Mouse (Mus musculus): ENCODE measurements around the gene Abhd15.
"Not testable (repeated sequence)": the region's sequence is repeated elsewhere in the genome, so short reads cannot be mapped to it uniquely, and the experiment has no call there.

Abhd15 gene

DNA sequence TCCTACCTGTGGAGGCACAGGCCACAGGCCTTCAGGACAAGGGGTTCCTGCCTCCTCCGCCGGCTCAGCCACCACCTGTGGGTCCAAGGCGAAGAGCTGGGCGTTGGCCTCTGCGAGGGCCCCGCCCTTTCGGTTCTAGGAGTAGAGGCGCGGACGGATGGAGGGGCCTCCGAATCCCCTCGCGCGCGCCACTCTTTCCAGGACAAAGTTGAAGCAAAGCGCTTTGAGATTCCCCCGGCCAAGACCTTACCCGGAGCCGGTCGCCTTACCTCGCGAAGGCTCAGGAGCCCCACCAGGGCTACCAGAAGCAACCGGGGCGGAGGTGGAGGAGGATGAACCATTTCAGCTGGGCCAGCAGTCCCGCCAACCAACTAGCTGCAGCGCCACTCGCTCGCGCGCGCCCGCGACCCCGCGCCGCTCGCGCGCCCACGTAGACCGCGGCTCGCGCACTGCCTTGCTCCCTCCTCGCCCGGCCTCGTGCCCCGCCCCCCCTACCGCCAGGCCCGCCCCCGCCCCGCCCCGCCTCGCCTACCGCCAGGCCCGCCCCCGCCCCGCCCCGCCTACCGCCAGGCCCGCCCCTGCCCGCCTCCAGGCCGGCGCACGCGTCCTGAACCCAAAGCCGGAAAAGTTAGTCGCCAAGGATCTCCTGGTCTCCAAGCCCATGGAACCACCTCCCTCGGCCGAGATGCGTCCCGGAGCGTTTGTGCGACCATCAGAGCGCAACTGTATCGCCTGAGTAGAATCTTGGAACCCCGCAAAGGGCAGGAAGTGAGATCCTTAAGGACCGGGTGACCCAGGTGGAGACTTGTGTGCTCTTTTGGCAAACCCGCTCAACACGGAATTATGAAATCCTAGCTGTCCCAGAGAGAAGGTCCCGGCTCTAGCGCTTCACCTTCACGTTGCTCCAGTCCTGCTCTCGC is 1.8 kb upstream of the Abhd15 start:
- peak; percentile 85 for DNase-seq (ENCODE audit: low read depth, low spot score)

DNA sequence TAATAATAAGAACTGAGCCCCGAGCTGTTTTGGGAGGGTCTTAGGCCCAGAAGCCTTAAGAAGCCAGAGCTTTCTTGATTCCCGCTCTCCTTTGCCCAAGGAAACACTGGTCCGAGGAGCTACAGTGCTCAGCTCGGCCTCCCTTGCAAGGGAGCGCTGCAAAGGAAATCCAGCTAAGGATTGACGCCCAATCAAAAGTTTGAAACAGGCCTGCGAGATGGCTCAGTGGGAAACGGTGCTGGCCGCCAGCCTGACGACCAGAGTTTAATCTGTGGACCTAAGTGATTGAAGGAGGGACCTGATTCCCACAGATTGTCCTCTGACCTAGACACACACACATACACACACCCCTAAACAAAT is 1.1 kb upstream of the Abhd15 start:
- no peak for DNase-seq (ENCODE audit: low read depth, low spot score)

DNA sequence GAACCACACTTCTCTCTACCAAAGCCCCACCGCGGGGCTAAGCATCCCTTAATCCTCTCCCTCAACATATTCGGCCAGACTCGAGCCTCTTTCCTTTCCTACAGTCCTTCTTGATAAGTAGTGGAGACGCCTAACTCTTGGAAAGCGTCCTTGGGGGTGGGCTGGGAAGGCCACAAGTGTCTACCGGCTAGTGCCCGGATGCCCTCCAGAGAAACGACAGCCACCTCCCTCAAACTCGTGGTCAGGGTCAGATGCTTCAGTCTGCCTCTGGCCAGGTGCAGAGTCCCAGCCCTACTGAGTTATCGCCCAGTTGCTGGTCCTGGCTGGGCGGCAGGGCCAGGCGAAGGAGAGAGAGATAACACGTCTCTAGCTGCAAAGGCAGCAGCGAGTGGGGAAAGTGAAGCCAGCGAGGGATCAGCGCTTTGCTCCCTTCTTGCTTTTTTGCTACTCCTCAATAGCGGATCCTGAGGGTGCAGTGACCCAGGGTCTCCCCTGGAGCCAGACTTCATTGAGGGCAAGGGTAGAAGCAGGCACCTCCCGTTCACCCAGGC is 565 bp upstream of the Abhd15 start:
- DNase-seq (ENCODE audit: low read depth, low spot score): no peak

DNA sequence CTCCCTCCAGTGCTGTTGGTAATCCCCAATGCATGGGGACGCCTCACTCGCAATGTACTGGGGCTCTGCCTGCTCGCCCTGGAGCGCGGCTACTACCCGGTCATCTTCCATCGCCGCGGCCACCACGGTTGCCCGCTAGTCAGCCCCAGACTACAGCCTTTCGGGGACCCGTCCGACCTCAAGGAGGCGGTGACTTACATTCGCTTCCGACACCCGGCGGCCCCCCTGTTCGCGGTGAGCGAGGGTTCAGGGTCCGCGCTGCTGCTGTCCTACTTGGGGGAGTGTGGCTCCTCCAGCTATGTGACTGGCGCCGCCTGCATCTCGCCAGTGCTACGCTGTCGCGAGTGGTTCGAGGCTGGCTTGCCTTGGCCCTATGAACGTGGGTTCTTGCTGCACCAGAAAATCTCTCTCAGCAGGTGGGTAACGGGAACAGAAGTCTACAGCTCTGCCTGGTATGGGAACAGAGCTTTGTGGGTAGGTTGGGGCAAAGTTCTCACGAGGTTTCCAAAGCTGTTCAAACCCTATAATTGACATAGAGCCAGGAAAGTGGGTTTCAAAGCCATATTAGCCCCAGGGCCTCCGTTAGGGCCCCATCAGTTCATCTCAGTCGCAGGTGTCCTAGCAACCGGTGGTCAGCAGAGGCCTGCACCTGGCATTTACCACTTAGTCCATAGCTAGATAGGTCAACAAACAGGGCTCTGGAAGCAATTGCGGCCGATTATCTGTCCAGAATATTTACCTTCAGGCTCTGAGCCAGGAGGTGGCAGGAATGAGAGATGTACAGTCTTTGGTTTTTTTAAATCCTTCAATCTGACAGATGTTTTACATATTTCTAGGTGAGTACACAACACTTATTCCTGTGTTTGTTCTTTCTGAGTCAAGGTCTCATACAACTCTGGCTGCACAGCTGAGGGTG is 974 bp downstream of the Abhd15 start, which contains the start of gene Trp53i13:
Trp53i13 (minus strand) TSS at position 344 of the 916 bp plus-strand sequence.
- DNase-seq (ENCODE audit: low read depth, low spot score): no peak

DNA sequence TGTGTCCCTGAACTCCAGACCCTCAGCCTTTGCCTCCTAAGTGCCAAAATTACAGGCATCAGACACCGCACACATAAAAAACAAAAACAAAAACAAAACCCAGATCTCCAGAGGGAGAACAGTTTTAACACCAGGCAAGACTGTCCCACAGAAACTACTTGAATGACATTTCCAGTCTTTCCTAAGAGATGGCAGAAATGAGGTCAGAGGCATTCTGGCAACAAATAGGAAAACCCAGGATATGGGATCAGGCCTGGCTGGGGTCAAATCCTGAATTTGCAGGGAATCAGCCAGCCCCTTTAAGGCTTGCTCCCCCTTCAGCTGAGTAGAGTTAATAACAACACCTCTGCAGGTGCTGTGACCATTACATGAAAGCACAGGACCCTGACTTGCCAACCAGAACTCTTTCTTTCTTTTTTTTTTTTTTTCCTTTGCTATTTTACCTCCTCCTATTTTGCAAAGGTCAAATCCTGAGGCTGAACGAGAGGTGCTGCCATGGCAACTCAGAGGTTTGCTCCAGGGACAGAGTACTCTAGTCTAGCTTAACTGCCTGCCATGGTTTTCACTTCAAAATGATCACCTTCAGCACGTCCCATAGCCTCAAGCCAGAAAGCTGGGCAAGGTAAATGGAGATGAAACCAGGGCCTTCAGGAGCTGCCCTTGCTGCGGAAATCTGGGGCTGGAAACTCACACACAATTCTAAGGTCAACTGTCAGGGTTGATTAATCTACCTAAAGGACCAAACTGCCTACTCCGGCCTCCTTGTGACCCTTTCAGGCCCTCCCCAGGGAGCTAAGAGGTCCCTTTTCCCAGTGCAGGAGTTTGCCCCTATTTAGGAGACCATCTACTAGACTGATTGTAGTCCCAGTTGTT is 1.9 kb downstream of the Abhd15 start:
- no peak for DNase-seq (ENCODE audit: low read depth, low spot score)

DNA sequence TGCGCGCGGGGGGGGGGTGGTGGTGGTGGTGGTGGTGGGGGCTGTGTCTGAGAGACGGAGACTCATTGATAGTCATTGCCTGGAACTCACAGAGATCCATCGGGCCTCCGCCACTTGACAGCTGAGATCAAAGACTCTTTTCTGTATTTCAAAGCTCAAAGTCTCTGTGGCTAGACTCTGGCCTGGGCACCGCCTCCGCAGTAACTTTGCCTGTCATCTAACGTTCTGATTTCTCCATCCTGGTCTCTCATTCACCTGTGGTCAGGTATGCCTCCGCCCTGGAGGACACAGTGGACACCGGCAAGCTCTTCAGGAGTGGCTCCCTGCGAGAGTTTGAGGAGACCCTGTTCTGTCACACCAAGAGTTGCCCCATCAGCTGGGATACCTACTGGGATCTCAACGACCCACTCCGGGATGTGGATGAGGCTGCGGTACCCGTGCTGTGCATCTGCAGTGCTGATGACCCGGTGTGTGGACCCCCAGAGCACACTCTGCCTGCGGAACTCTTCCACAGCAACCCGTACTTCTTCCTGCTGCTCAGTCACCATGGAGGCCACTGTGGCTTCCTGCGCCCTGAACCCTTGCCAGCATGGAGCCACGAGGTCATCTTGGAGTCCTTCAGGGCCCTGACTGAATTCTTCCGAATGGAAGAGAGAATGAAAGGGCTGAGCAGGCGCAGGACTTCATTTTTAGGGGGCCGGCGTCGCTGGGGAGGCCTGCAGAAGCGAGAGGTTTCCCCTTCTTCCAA is 3.3 kb downstream of the Abhd15 start:
- DNase-seq (ENCODE audit: low read depth, low spot score): no peak

DNA sequence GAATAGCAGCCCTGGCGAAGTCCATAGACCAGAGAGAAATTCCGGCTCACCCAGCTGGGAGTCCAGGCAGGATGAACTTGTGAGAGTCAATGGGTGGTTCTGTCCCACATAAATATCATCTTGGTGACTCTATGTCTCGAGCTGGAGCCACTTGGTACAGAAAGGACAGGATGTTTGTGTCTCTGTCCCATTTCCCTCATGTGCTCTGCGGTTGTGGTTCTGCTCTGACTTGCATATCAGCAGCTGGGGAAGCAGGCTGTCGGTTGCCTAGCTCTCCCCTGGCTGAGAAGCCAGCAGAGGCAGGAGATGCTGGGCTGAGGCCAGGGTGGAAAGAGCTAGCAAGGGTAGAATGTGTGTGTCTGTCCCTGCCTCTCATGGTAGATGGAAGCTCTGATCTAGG is 4.1 kb downstream of the Abhd15 start, which contains the start of gene Gm10392:
Gm10392 (minus strand) TSS at position 156 of the 400 bp plus-strand sequence.
- no peak for DNase-seq (ENCODE audit: low read depth, low spot score)

DNA sequence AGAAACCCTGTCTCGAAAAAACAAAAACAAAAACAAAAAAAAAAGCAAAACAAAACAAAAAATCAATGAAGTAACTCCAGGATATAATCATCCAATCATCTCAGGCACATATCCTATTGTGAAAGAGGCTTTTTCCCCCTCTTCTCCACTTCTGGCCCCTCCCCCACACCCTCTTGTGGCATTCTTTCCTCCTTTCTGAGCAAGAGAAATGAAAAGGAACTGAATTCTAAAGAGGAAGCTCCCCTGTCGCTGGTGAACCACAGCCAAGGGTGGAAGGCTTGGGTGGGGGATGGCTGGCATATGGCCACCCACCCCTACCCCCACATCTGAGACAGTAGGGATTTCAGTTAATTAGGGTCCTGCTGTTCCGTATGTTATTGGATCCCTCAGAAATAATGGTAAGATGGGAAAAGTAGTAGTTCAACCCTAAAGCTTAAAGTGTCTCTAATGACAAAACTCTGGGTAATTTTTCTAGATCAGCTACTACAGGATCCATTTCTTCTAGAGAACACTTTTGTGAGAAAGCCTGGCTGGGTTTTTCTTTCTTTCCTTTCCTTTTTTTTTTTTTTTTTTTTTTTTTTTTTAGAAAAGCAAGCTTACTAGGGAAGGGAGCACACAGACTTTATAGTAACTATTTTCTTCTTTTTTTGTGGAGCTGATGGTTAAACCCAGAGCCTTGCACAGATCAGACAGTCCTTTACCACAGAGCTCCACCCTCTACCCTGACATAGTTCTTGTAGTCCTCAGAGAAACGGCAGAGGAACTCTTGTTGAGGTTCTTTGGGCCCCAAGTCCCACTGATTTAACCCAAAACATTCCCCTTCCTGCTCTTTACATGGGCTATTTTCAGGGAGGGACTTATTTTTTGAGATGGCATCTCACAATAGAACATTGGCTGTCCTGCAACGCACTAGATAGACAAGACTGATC is 5.9 kb downstream of the Abhd15 start:
- no peak for DNase-seq (ENCODE audit: low read depth, low spot score)

DNA sequence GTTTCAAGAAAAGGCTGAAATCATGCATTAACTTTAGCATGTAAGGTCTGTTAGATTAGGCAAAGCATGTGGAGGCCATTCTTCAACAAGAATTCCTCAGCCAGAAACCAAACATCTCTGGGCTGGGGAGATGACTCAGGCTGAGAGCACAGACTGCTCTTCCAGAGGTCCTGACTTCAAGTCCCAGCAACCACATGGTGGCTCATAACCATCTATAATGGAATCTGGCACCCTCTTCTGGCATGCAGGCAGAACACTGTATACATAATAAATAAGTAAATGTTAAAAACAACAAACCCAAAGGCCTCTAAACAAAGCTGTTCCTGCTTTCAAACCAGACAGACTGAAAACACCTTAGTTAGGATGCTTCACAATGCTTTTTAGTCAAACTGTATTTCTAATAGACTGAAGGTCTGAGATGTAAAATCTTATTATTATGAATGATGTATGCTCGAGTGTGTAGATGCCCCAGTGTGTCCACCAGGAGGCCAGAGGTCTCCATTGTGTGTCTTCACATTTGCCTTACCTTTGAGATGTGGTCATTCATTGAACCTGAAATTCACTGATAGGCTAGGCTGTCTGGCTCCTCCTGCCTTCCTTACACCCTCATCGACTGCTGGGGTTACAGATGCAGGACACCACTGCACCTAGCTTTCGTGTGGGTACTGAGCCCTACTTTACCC is 11.0 kb downstream of the Abhd15 start:
- no peak for DNase-seq (ENCODE audit: low read depth, low spot score)

DNA sequence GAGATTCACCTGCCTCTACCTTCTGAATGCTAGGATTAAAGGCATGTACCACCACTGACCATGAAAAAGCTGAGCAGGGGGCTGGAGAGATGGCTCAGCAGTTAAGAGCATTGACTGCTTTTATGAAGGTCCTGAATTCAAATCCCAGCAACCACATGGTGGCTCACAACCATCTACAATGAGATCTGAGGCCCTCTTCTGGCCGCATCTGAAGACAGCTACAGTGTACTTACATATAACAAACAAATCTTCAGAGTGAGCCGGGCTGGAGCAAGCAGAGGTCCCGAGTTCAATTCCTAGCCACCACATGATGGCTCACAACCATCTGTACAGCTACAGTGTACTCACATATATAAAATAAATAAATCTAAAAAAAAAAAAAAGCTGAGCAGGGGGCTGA is 13.5 kb downstream of the Abhd15 start:
- not testable (repeated sequence) for DNase-seq (ENCODE audit: low read depth, low spot score)

DNA sequence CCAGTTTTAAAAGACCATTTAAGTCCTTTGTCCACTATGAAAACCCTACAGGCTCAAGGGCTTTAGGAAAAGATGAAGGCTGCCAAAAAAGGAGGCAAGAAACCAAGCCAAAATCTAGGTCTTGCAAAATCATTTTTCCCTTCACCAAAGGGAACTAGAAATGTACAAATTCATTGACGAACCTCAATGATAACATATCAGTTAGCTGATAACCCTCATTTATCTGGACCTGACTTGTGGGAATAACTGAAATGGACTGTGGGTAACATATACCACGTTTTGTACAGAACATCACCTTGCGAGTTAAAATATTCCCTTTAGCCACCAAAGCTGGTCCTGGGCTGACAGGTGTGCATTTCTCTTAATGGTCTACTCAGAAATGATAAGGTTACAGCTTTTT is 14.7 kb downstream of the Abhd15 start:
- DNase-seq (ENCODE audit: low read depth, low spot score): no peak

DNA sequence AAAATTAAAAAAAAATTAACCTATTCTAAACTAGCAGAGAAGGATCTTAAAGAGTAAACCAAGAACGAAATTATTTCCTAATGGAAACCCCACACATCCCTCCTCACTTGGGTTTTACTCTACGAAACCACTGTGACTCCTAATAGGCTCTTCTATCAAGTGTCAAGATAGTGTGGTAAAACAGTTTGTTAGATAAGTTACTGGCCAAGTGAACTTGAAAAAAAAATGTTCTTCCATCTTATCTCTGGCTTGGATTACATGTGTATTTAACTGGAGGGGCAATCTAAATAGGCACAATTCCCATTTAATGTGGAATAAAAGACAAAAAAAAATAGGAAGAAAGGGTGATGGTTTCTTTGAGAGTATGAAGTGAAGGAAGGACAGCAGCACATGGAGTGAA is 15.9 kb downstream of the Abhd15 start:
- no peak for DNase-seq (ENCODE audit: low read depth, low spot score)

DNA sequence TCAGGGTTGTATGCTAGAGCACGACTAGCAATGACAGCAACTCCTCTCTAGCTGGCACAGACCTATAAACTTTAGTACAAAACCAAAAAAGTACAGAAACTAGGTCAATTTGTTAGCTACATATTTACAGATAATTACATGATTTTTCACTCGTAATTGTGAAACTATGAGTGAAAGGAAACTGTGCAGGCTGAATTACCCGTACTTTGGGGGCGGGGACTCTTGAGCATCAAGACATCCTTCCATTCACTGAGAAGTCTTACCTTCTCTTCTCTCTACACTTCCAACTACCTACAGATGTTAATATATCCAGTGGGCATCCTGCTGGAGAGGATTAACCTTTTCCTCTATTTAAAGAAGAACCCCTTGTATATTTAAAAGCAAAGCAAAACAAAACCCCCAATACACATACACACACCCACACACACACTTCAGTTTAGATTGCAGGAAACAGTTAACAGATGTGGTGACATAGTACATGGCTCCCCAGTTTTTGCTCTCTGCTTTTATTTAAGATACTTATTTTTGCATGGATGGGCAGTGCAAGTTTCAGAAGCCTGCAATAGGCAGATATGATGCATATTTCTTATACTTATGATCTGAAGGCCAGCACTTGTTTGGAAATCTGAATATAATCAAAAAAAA is 17.4 kb downstream of the Abhd15 start:
- no peak for DNase-seq (ENCODE audit: low read depth, low spot score)

DNA sequence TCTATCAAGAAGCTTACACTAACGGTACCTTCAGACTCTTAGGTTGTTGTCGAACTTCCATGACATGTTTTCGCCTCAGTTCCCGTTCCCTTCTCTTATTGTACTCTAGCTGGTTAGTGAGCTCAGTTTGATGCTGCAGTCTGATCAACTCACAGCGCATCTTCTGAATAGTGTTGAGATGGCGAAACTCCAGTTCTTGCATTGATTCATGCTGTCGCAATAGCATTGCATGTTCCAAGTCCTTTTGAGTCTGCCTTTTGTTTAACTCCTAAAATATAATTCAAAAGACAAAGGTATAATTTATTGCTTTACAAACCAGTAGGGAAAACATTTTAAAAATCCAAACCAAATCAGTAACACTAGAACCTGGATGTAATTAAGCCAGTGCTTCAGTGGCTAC is 30.3 kb downstream of the Abhd15 start:
- DNase-seq (ENCODE audit: low read depth, low spot score): peak; percentile 13

DNA sequence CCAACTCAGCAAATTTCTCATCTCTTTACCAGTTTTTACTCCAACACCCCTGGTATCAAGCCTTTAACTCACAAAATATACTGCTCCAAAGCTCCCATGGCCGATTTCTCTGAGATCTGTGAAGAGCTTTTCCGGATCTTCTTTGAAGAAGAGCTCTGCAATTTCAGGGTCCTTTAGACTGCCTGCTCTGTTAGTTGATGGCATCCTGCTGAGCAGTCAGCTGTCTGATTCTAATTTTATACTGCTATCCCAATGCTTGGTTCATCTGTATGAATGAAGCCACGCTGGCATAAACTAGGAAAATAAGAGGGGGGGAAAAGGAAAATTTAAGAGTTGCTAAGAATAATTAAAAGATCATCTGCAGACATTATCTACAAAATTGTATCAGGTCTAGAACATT is 70.3 kb downstream of the Abhd15 start:
- peak; percentile 93 for DNase-seq (ENCODE audit: low read depth, low spot score)
